ENCODE assay signal across 8 mouse cellular contexts in genomic region chr17:34398711-34399393, GRCm38 (mm10). TPM values are rescaled to one million over a fixed set of nuclear protein-coding genes. Genes with fewer than 3 reads are reported as not detected.
A peak's percentile ranks its signal among the peaks of the same experiment; 100 is the strongest.
DNase-seq lines count a peak whose midpoint lies in the region; ATAC-seq lines count a peak whose summit lies in the region.

Gene BC051142, plus strand, starts transcription at chr17:34398820.

- H3K9ac ChIP-seq in midbrain, embryonic 11.5 days (ENCODE audit: low read length), result peak within 1 kb of the TSS; percentile 93

- DNase-seq in adrenal gland, postnatal 10 days, result peak; percentile 88
- peak; percentile 79 for DNase-seq in embryo, embryonic 11.5 days (ENCODE audit: low read depth, low spot score)
- DNase-seq in heart, adult 11 months, result peak; percentile 99
- DNase-seq in kidney, adult 11 months, result peak; percentile 83
- peak; percentile 84 for DNase-seq in left cerebral cortex, postnatal 4 days
- peak; percentile 98 for DNase-seq in midbrain, embryonic 11.5 days (ENCODE audit: low spot score, missing footprints)
- peak; percentile 73 for DNase-seq in skeletal muscle tissue, adult 2 months (ENCODE audit: low read depth, low spot score)
- DNase-seq in adipocyte (ENCODE audit: low spot score), result no peak

- no peaks in the 10 kb centered on the region for H3K27me3 ChIP-seq in midbrain, embryonic 11.5 days (ENCODE audit: control insufficient read depth, insufficient read depth, low read length)

- H3K4me1 ChIP-seq in midbrain, embryonic 11.5 days (ENCODE audit: control insufficient read depth, insufficient read depth, low read length), result peaks cover 4% of the 10 kb centered on the region; the same call in 1 of the 2 replicates

- WGBS in midbrain, embryonic 11.5 days, result 6% methylated on average over 34 of the region's 34 CpGs

- no peaks in the 10 kb centered on the region for H3K9me3 ChIP-seq in midbrain, embryonic 11.5 days (ENCODE audit: control insufficient read depth, low read length)

- no peaks in the 10 kb centered on the region for H3K36me3 ChIP-seq in midbrain, embryonic 11.5 days (ENCODE audit: control insufficient read depth, insufficient read depth, low read length)

- peak within 1 kb of the TSS; percentile 53 for H3K4me3 ChIP-seq in midbrain, embryonic 11.5 days (ENCODE audit: low read depth, low read length)

- intact Hi-C loops in left cerebral cortex, postnatal 4 days (cut with DNase I), result no loop called here

- H3K4me2 ChIP-seq in midbrain, embryonic 11.5 days, result peak within 1 kb of the TSS; percentile 69

- H3K27ac ChIP-seq in midbrain, embryonic 11.5 days (ENCODE audit: low read depth, low read length), result peak within 1 kb of the TSS; percentile 94

- peak; percentile 97 for ATAC-seq in midbrain, embryonic 11.5 days (ENCODE audit: low FRiP score)

RNA-seq across cellular contexts. Expression of gene BC051142, which starts in this region (rescaled TPM):
- 1 to 10 TPM; 1.5 to 3.6 TPM for total RNA-seq in adrenal gland, postnatal 10 days (2021)
- 10 to 100 TPM in 1 of 2 experiments, 1 to 10 TPM in 1; 8.2 to 11.1 TPM for total RNA-seq in left cerebral cortex, postnatal 4 days (2021)
- polyA plus RNA-seq in midbrain, embryonic 11.5 days (2014; fragmentation: Nextera tagmentation; extraction: Ambion mirVana), result 1.6 and 2.9 TPM in 2 replicates
